Mouse (Mus musculus) liver, embryonic 14 days (tissue): ENCODE measurements around the gene Mum1l1. TPM values are rescaled to one million over a fixed set of nuclear protein-coding genes. Genes with fewer than 3 reads are reported as not detected.

Experiments
- polyA plus RNA-seq: library from polyadenylated mRNA; depleted of rRNA; stranded (reverse); fragments of >200 nt; gene quantifications from 2 replicates; pipeline ENCODE4 v1.2.3, GENCODE M21; 2012; rRNA removed

Gene Mum1l1
- 0.44 and 0.67 TPM in 2 replicates for polyA plus RNA-seq

GRCm38 (mm10) chrX:139209829-139210225 lies at the start of gene Mum1l1:
TSS of gene Mum1l1 (plus strand) at chrX:139210042.

GRCm38 (mm10) chrX:139178928-139179327 lies 30.9 kb upstream of the Mum1l1 start, which contains the start of gene 4933428M09Rik:
TSS of gene 4933428M09Rik (plus strand) at chrX:139179228.

Other genes with a start within 250 kb of the Mum1l1 start
- 2.4 and 2.7 TPM in 2 replicates for gene Serpina7, start 124.8 kb upstream of the Mum1l1 start, polyA plus RNA-seq
- gene 4930513O06Rik, start 123.8 kb upstream of the Mum1l1 start, polyA plus RNA-seq = 0.09 and 0.14 TPM in 2 replicates
- gene 4933428M09Rik, start 30.8 kb upstream of the Mum1l1 start, polyA plus RNA-seq = not detected in 2 replicates
- gene Trap1a, start 123.6 kb downstream of the Mum1l1 start, polyA plus RNA-seq = 0.15 and 0.24 TPM in 2 replicates